Mouse (Mus musculus) lung, adult 2 months (tissue): ENCODE data around the gene Eif4g3.

Experiments used
- CTCF ChIP-seq: fragments of 200-500 bp; IDR thresholded peaks from 2 replicates; pipeline ENCODE4 v1.5.1; 2011; ENCODE audit warnings: mild to moderate bottlenecking, low read length, control low read depth; ENCODE audit not compliant: insufficient read depth
- POLR2A ChIP-seq: fragments of 200-500 bp; IDR thresholded peaks from 2 replicates; pipeline ENCODE4 v1.6.1; 2011; ENCODE audit warnings: low read depth, mild to moderate bottlenecking, control low read depth, low read length, borderline replicate concordance; ENCODE audit errors: extremely low read depth

DNA sequence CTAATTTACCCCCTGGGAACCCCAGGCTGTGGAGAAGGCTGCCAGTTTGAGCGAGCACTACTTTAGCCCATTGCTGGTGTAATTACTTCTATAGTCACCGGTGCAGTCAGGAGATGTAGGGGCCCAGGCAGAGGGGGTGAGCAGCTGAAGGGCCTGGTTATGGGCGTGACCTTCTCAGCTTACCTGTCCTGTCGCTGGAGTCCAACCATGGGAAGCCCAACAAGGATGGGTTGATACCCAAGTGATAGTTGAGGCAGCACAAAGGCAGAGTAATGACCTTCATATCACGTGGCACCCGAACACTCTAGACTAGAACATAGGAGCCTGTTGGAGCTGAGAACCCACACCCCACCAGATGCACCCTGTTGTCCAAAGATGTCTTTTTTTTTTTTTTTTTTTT is 29.4 kb upstream of the Eif4g3 start:
- TF ChIP-seq POLR2A (no peak), CTCF (no peak)
